Mouse (Mus musculus): ENCODE data around the gene Eef2kmt.

GRCm38 (mm10) chr16:5222140-5222539 lies 33.6 kb downstream of the Eef2kmt start, which contains the start of gene AU021092:
- TF ChIP-seq CTCF (IDR thresholded peaks at IDR 0.05; ENCODE audit: control insufficient read depth, insufficient read depth, insufficient read length) (no peak), FOSL1 (IDR thresholded peaks at IDR 0.05; ENCODE audit: insufficient read depth, low read length, poor library complexity, severe bottlenecking) (no peak), MAX (IDR thresholded peaks at IDR 0.05) (no peak), CEBPB (IDR thresholded peaks at IDR 0.05; ENCODE audit: low read depth) (no peak), USF1 (IDR thresholded peaks at IDR 0.05; ENCODE audit: low read depth) (no peak), MYOG (IDR thresholded peaks at IDR 0.05; ENCODE audit: control insufficient read depth, extremely low read depth, insufficient read length) (no peak), MYOD1 (IDR thresholded peaks at IDR 0.05; ENCODE audit: control insufficient read depth, insufficient read length, low read depth) (no peak)
